Mouse (Mus musculus): ENCODE data around the gene Tmem200b.

The Tmem200b gene

GRCm38 (mm10) chr4:131910237-131910994, 11.2 kb upstream of the Tmem200b start:
- ATAC-seq (ENCODE audit: low TSS enrichment), result no peak

GRCm38 (mm10) chr4:131911521-131911920, 10.1 kb upstream of the Tmem200b start:
- ATAC-seq (ENCODE audit: low TSS enrichment), result peak; percentile 42; the same call in 1 of the 2 replicates

GRCm38 (mm10) chr4:131913526-131913925, 8.0 kb upstream of the Tmem200b start:
- 0 out of 2 replicates have a peak, but pooled peaks have one; percentile 35 for ATAC-seq (ENCODE audit: low TSS enrichment)

- no peak for ATAC-seq (ENCODE audit: low TSS enrichment)
Observed at GRCm38 (mm10) chr4:131914046-131914643, 7.4 kb upstream of the Tmem200b start.

- no peak for ATAC-seq (ENCODE audit: low TSS enrichment)
Observed at GRCm38 (mm10) chr4:131914891-131915469, 6.6 kb upstream of the Tmem200b start.

- ATAC-seq (ENCODE audit: low TSS enrichment), result no peak
Observed at GRCm38 (mm10) chr4:131915821-131916328, 5.7 kb upstream of the Tmem200b start.

- ATAC-seq (ENCODE audit: low TSS enrichment), result peak; percentile 32; the same call in 1 of the 2 replicates
Observed at GRCm38 (mm10) chr4:131916425-131916824, 5.1 kb upstream of the Tmem200b start.

GRCm38 (mm10) chr4:131917010-131917555, 4.5 kb upstream of the Tmem200b start:
- no peak for ATAC-seq (ENCODE audit: low TSS enrichment)

GRCm38 (mm10) chr4:131918026-131918533, 3.5 kb upstream of the Tmem200b start:
- no peak for ATAC-seq (ENCODE audit: low TSS enrichment)

- ATAC-seq (ENCODE audit: low TSS enrichment), result no peak
Observed at GRCm38 (mm10) chr4:131918711-131919500, 2.7 kb upstream of the Tmem200b start.

GRCm38 (mm10) chr4:131919506-131920140, 1.9 kb upstream of the Tmem200b start:
- ATAC-seq (ENCODE audit: low TSS enrichment), result no peak

- no peak for ATAC-seq (ENCODE audit: low TSS enrichment)
Observed at GRCm38 (mm10) chr4:131920141-131920594, 1.4 kb upstream of the Tmem200b start.

GRCm38 (mm10) chr4:131920595-131921351, 798 bp upstream of the Tmem200b start:
- ATAC-seq (ENCODE audit: low TSS enrichment), result peak; percentile 14; the same call in 1 of the 2 replicates

- no peak for ATAC-seq (ENCODE audit: low TSS enrichment)
Observed at GRCm38 (mm10) chr4:131922404-131922803, 833 bp downstream of the Tmem200b start.

- ATAC-seq (ENCODE audit: low TSS enrichment), result no peak
Observed at GRCm38 (mm10) chr4:131924096-131924810, 2.7 kb downstream of the Tmem200b start.

- no peak for ATAC-seq (ENCODE audit: low TSS enrichment)
Observed at GRCm38 (mm10) chr4:131929146-131929545, 7.6 kb downstream of the Tmem200b start.

GRCm38 (mm10) chr4:131939459-131939858, 17.9 kb downstream of the Tmem200b start:
- no peak for ATAC-seq (ENCODE audit: low TSS enrichment)

GRCm38 (mm10) chr4:131940846-131941245, 19.3 kb downstream of the Tmem200b start:
- ATAC-seq (ENCODE audit: low TSS enrichment), result peak; percentile 27; the same call in 1 of the 2 replicates

- ATAC-seq (ENCODE audit: low TSS enrichment), result no peak
Observed at GRCm38 (mm10) chr4:131947848-131948247, 26.3 kb downstream of the Tmem200b start.
